Mouse (Mus musculus): ENCODE data around the gene Scn1b. TPM values are rescaled to one million over a fixed set of nuclear protein-coding genes. Genes with fewer than 3 reads are reported as not detected.

The Scn1b gene
- polyA plus RNA-seq, 1 experiment from 2014 or later, result 13.0 TPM

DNA sequence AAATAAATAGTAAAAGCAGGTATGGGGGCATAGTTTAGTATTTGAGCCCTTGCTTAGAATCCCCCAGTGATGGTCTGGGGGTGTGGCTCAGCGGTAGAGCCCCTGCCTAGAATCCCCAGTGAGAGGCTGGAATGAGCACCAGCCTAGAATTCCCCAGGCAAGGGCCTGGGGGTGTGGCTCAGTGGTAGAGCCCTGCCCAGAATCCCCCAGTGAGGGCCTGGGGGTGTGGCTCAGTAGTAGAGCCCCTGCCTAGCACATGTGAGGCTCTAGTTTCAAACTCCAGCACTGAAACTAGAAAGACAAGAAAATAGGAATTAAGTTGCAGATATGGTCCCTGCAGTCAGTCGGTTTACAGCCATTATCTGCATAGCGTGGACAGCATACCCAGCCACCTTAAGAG, 35.0 kb upstream of the Scn1b start:
- DNase-seq (ENCODE audit: low spot score), result no peak
- no peaks in the 10 kb centered on the region for H3K27me3 ChIP-seq (ENCODE audit: control insufficient read depth, insufficient read depth, low read length)
- H3K4me3 ChIP-seq (replicated peaks; ENCODE audit: low read length), result no peak overlapping the region
- no peak overlapping the region for H3K9ac ChIP-seq
- no peaks in the 10 kb centered on the region for H3K36me3 ChIP-seq (replicated peaks; ENCODE audit: control insufficient read depth, insufficient read depth)
- no peaks in the 10 kb centered on the region for H3K4me1 ChIP-seq (replicated peaks; ENCODE audit: control insufficient read depth, insufficient read depth, low read length)
- ATAC-seq (ENCODE audit: low FRiP score), result no peak
- WGBS, result 58% methylated on average over 3 of the region's 3 CpGs
- no peak overlapping the region for H3K4me2 ChIP-seq (replicated peaks)
- 0 out of 2 replicates have a peak, but pooled peaks cover 4% of the 10 kb centered on the region for H3K9me3 ChIP-seq (ENCODE audit: control insufficient read depth, low read length)
- no peak overlapping the region for H3K27ac ChIP-seq

DNA sequence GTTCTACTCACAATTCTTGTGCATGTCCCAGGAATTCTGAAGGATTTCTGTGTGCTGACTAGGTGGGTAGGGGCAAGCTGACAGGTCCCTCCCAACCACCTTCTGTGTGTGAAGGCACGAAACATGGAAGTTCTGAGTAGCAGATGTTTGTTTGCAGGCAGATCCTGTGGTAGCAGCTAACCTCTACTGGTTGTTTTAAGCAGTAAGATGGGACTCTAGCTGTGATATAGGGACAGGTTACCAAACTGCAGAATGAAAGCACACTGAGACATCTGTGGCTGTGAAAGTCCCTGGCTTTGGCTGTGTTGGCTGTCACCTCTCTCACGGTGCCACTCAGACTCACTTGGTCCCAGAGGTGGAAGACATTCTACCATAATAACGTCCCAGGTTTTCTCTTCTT, 34.4 kb upstream of the Scn1b start:
- 87% methylated on average over 3 of the region's 3 CpGs for WGBS
- no peak overlapping the region for H3K27ac ChIP-seq
- no peaks in the 10 kb centered on the region for H3K36me3 ChIP-seq (replicated peaks; ENCODE audit: control insufficient read depth, insufficient read depth)
- no peaks in the 10 kb centered on the region for H3K4me1 ChIP-seq (replicated peaks; ENCODE audit: control insufficient read depth, insufficient read depth, low read length)
- H3K9me3 ChIP-seq (ENCODE audit: control insufficient read depth, low read length), result 0 out of 2 replicates have a peak, but pooled peaks cover 4% of the 10 kb centered on the region
- ATAC-seq (ENCODE audit: low FRiP score), result no peak
- no peak overlapping the region for H3K4me3 ChIP-seq (replicated peaks; ENCODE audit: low read length)
- no peak for DNase-seq (ENCODE audit: low spot score)
- no peak overlapping the region for H3K4me2 ChIP-seq (replicated peaks)
- no peak overlapping the region for H3K9ac ChIP-seq
- H3K27me3 ChIP-seq (ENCODE audit: control insufficient read depth, insufficient read depth, low read length), result no peaks in the 10 kb centered on the region

DNA sequence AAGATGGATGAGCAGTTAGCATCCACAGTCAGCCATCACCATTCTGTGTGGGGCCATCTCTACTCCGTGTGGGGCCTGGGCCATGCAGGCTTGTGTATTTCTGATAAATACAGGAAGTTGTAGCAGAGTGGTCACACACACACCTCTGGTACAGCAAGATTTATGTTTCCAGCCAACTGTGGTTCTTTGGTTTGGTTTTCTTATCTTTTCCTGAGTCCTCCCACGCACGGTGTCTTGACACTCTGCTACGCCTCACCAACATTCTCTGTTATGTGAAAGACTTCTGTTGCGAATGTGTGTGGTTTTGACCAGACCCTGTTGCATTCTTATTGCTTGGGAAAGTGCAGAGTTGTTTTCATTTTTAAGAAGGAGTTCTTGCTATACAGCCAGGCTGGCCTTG, 34.0 kb upstream of the Scn1b start:
- no peaks in the 10 kb centered on the region for H3K4me1 ChIP-seq (replicated peaks; ENCODE audit: control insufficient read depth, insufficient read depth, low read length)
- no peaks in the 10 kb centered on the region for H3K36me3 ChIP-seq (replicated peaks; ENCODE audit: control insufficient read depth, insufficient read depth)
- no peak overlapping the region for H3K9ac ChIP-seq
- H3K9me3 ChIP-seq (ENCODE audit: control insufficient read depth, low read length), result 0 out of 2 replicates have a peak, but pooled peaks cover 4% of the 10 kb centered on the region
- no peak overlapping the region for H3K27ac ChIP-seq
- no peak overlapping the region for H3K4me2 ChIP-seq (replicated peaks)
- 91% methylated on average over 5 of the region's 5 CpGs for WGBS
- H3K27me3 ChIP-seq (ENCODE audit: control insufficient read depth, insufficient read depth, low read length), result no peaks in the 10 kb centered on the region
- DNase-seq (ENCODE audit: low spot score) (no peak), ATAC-seq (ENCODE audit: low FRiP score) (no peak)
- no peak overlapping the region for H3K4me3 ChIP-seq (replicated peaks; ENCODE audit: low read length)

DNA sequence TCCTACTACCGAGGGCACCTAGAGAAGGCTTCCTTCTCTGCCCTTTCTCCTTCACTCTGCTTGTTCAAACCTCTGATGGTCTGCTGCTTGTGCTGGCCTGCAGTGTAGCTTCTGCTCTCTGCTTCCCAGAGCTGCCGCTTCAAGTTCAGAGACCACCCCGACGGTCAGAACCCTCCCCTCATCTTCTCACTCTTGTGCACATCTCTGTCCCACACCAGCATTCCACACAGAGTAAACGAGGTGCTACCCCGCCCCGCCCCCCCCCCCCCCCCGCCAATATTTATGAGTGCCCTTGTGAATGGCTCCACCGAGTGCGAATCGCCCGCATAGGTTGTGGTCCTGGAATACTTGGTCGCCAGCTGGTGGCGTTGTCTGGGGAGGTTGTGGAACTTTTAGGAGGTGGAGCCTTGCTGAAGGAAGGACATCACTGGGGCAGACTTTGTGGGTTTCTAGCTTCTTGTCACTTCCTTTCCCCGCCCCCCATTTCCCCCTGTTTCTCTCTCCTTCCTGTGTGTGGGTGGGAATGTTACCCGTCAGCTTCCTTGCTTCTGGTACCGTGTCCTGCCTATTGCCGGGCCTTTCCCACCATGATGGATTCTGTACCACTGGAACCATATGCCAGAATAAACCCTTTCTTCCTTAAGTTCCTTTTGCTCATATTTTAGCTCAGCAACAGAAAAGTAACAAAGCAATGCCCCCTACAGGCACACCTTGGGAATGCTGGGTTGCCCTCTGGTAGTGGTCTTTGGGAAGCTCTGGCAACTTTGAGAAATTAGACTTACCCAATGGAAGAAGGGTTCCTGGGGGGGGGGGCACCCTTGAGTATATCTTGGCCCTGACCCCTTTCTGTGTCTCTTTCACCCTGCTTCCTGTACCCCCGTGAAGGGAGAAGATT, 29.5 kb upstream of the Scn1b start:
- no peak overlapping the region for H3K4me3 ChIP-seq (replicated peaks; ENCODE audit: low read length)
- H3K27ac ChIP-seq, result no peak overlapping the region
- DNase-seq (ENCODE audit: low spot score), result no peak
- WGBS, result 43% methylated on average over 19 of the region's 19 CpGs
- H3K4me1 ChIP-seq (replicated peaks; ENCODE audit: control insufficient read depth, insufficient read depth, low read length), result peaks cover 10% of the 10 kb centered on the region
- H3K9ac ChIP-seq, result no peak overlapping the region
- no peaks in the 10 kb centered on the region for H3K36me3 ChIP-seq (replicated peaks; ENCODE audit: control insufficient read depth, insufficient read depth)
- H3K9me3 ChIP-seq (ENCODE audit: control insufficient read depth, low read length), result no peaks in the 10 kb centered on the region
- H3K4me2 ChIP-seq (replicated peaks), result no peak overlapping the region
- no peak for ATAC-seq (ENCODE audit: low FRiP score)
- H3K27me3 ChIP-seq (ENCODE audit: control insufficient read depth, insufficient read depth, low read length), result no peaks in the 10 kb centered on the region

DNA sequence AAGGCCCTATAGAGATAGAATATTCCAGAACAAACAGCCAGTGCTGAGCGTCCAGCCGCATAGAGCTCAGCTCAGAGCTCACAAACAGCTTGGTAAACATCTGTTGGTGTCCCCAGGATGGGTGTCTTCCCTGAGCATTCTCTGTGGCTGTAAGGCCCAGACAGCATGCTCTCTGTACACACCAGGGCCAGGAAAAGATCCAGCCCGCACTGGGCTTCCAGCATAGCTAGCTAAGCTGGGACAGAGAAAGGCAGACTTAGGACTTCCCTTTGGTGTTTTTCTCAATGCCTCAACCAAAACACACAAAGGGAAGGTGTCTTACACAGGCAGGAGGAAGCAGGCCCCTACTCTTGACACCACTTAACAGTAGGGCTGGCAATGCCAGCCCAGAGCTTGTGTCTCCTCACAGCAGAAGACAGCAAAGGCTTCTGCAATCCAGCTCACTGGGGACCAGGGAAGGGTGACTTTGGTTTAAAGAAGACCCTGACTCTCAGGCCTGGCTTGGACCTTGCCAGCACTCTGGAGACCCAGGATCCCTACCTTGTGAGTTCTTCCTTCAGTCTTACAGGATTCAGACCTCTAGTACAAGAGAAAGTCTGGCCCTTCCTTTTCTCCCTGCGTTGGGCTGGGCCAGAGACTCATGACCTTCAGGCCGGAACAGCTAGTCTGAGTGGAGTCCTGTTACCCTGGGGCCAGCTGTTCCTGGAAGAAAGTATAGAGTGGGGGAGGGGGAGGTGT, 28.7 kb upstream of the Scn1b start, which contains the start of gene Gramd1a:
Gene Gramd1a, minus strand, starts transcription at position 601 of the 738 bp plus-strand sequence.
- no peaks in the 10 kb centered on the region for H3K27me3 ChIP-seq (ENCODE audit: control insufficient read depth, insufficient read depth, low read length)
- peaks cover 10% of the 10 kb centered on the region for H3K4me1 ChIP-seq (replicated peaks; ENCODE audit: control insufficient read depth, insufficient read depth, low read length)
- H3K9me3 ChIP-seq (ENCODE audit: control insufficient read depth, low read length), result no peaks in the 10 kb centered on the region
- no peak within 1 kb of the TSS for H3K4me3 ChIP-seq (replicated peaks; ENCODE audit: low read length)
- H3K27ac ChIP-seq, result no peak within 1 kb of the TSS
- no peak for ATAC-seq (ENCODE audit: low FRiP score)
- no peak for DNase-seq (ENCODE audit: low spot score)
- 66% methylated on average over 5 of the region's 5 CpGs for whole genome bisulfite sequencing
- H3K4me2 ChIP-seq (replicated peaks), result no peak within 1 kb of the TSS
- no peak within 1 kb of the TSS for H3K9ac ChIP-seq
- no peaks in the 10 kb centered on the region for H3K36me3 ChIP-seq (replicated peaks; ENCODE audit: control insufficient read depth, insufficient read depth)

DNA sequence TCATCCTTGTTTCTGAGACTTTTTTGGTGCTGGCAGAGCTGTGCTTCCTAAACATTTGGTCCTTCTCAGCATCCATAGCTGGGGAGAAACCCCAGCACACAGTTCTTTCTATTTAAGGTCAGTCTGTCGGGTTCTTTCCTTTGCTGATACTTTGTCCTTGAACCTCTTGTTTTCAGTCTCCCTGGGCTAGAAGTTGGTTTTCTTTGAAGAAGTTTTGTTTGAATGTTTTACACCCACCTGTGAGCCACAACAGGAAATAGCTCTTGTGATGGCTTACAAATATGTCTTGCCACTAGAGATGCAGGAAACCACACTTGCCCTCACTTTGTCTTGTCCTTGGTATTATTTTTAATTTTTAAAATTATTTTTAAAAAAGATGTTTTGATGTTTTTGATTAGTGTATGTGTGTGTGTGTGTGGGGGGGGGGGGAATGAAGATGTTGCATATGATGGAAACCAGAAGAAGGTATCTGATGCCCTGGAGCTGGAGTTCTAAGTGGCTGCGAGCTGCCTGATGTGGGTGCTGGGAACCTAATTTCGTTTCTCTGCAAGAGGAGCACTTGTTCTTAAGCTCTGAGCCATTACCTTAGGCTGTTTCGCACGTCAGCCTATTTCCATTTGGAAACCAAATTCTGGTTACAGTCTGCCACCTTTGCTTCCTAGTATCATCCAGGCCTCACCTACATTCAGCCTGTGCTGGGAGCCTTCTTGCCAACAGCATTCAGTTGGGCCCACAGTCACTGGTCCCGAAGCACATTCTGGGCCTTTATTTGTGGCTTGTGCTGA, 26.9 kb upstream of the Scn1b start:
- H3K4me1 ChIP-seq (replicated peaks; ENCODE audit: control insufficient read depth, insufficient read depth, low read length), result peaks cover 17% of the 10 kb centered on the region
- no peaks in the 10 kb centered on the region for H3K36me3 ChIP-seq (replicated peaks; ENCODE audit: control insufficient read depth, insufficient read depth)
- no peak overlapping the region for H3K4me2 ChIP-seq (replicated peaks)
- H3K9me3 ChIP-seq (ENCODE audit: control insufficient read depth, low read length), result no peaks in the 10 kb centered on the region
- H3K27ac ChIP-seq, result no peak overlapping the region
- no peak overlapping the region for H3K9ac ChIP-seq
- no peaks in the 10 kb centered on the region for H3K27me3 ChIP-seq (ENCODE audit: control insufficient read depth, insufficient read depth, low read length)
- H3K4me3 ChIP-seq (replicated peaks; ENCODE audit: low read length), result no peak overlapping the region
- no peak for DNase-seq (ENCODE audit: low spot score)
- 92% methylated on average over 6 of the region's 6 CpGs for WGBS
- ATAC-seq (ENCODE audit: low FRiP score), result no peak

DNA sequence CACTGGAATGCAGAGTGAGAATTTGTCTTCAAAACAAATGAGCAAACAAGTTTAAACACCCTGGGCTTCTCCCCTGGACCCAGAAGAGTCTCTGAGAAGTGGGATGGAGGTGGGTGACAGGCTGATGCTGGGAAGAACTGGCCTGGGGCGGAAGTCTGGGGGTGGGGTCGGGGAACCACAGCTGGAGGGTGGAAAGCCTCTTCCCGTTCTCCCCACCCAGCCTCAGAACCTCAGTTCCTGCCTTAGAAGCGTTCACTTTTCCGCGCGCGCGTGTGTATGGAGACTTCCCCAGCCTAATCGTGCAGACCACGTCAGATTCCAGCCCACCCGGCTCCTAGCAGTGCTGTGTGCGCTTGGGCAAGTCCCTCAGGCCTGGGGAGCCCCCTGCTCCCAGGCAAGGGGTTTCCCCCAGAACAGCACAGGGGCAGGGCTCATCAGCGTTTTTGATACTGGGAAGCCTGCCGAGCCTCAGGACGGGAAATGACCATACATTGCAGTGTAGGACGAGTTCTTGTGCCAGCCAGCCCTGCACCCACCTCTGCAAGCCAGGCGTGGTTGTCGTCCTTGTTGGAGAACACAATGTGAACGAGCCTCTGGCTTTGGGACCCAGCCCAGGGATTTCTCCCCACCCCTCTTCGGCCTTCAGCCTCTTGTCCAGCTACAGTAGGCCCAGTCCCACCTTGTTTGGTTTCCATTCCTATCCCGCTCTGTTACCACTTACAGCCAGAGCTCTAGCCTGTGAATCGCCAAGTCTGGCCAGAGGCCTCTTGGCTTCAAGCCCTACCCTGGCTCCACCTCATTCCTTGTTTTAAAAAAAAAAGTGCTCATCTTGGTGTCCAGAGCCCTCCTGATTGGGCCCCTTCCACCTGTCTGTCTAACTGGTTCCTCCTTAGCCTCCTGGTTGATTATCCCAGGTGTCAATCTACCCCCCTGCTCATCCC, 24.8 kb upstream of the Scn1b start:
- 13% methylated on average over 23 of the region's 23 CpGs for WGBS
- H3K9ac ChIP-seq, result peak overlapping the region; percentile 96

DNA sequence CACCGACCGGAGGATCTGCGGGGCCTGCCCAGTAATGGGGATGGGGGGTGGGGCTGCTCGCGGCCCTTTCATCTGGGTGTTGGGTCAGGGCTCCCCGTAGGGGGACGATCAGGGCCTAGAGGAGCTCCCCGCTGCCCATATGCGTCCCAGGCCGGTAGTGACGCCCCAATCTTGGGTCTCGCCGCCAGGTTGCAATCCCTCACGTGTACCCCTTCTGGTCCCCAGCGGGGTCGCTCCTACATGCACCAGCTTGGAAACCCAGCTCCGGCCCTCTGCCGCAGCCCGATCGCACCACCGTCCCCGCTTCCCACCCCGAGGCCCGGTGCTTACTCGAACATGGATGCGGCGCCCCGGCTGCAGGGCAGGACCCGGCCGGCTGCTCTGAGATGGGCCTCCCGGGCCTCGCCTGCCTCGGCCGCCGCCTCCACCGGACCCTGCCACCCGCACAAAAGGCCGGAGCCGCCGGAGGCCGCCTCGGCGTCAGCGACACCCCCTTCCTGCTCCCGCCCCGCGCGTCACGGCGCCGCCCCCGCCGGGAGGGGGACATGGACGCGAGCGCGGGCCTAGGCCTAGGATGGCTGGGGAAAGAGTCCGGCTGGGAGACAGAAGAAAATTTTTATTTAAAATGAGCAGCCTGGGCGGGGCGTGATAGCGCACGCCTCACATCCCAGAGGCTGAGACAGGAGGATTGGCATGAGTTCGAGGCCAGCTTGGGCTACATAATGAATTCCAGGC, 23.9 kb upstream of the Scn1b start:
- DNase-seq (ENCODE audit: low spot score) (peak; percentile 87), ATAC-seq (ENCODE audit: low FRiP score) (peak; percentile 87)
- no peaks in the 10 kb centered on the region for H3K27me3 ChIP-seq (ENCODE audit: control insufficient read depth, insufficient read depth, low read length)
- H3K9ac ChIP-seq, result peak overlapping the region; percentile 96
- H3K4me3 ChIP-seq (replicated peaks; ENCODE audit: low read length), result peak overlapping the region; percentile 92
- peak overlapping the region; percentile 99 for H3K27ac ChIP-seq
- H3K36me3 ChIP-seq (replicated peaks; ENCODE audit: control insufficient read depth, insufficient read depth), result no peaks in the 10 kb centered on the region
- H3K4me1 ChIP-seq (replicated peaks; ENCODE audit: control insufficient read depth, insufficient read depth, low read length), result peaks cover 35% of the 10 kb centered on the region
- WGBS, result under 1% methylated on average over 63 of the region's 63 CpGs
- H3K4me2 ChIP-seq (replicated peaks), result peak overlapping the region; percentile 90
- no peaks in the 10 kb centered on the region for H3K9me3 ChIP-seq (ENCODE audit: control insufficient read depth, low read length)

More for the DNA sequence above, 24.8 kb upstream of the Scn1b start:
- Histone ChIP-seq H3K27ac (peak overlapping the region; percentile 99), H3K36me3 (replicated peaks; ENCODE audit: control insufficient read depth, insufficient read depth) (no peaks in the 10 kb centered on the region), H3K4me2 (replicated peaks) (peak overlapping the region; percentile 90), H3K4me1 (replicated peaks; ENCODE audit: control insufficient read depth, insufficient read depth, low read length) (peaks cover 35% of the 10 kb centered on the region), H3K4me3 (replicated peaks; ENCODE audit: low read length) (peak overlapping the region; percentile 92), H3K27me3 (ENCODE audit: control insufficient read depth, insufficient read depth, low read length) (no peaks in the 10 kb centered on the region), H3K9me3 (ENCODE audit: control insufficient read depth, low read length) (no peaks in the 10 kb centered on the region)
- ATAC-seq (ENCODE audit: low FRiP score), result peak; percentile 46
- DNase-seq (ENCODE audit: low spot score), result no peak

Data from hindbrain, embryonic 14.5 days (tissue).